Mouse (Mus musculus) hindbrain, embryonic 11.5 days (tissue): ENCODE measurements around the gene Vstm4. TPM values are rescaled to one million over a fixed set of nuclear protein-coding genes. Genes with fewer than 3 reads are reported as not detected.

ENCODE experiments used
- ATAC-seq: fragments of 200-750 bp; cut with Nextera tagmentation; 2 replicates; pipeline ENCODE4 v1.8.0; 2017; ENCODE audit warnings: mild to moderate bottlenecking, moderate TSS enrichment, moderate library complexity; ENCODE audit not compliant: low FRiP score
- DNase-seq: peaks from one replicate; pipeline ENCODE4 v3.0.0-alpha.2; 2015; ENCODE audit warnings: low spot score
- H3K27ac ChIP-seq: fragments of 300-500 bp; sonication (generic); 2 replicates; pipeline ENCODE4 v1.5.1; 2014; ENCODE audit warnings: mild to moderate bottlenecking, low read depth, low read length
- H3K27me3 ChIP-seq: fragments of 300-500 bp; sonication (generic); 2 replicates; pipeline ENCODE4 v1.6.1; 2014; ENCODE audit warnings: mild to moderate bottlenecking, low read length, moderate library complexity, mixed read lengths; ENCODE audit not compliant: control insufficient read depth, insufficient read depth
- H3K36me3 ChIP-seq: fragments of 300-500 bp; sonication (generic); 2 replicates; pipeline ENCODE4 v1.6.1; 2014; ENCODE audit warnings: mild to moderate bottlenecking, low read length, moderate library complexity, mixed read lengths; ENCODE audit not compliant: control insufficient read depth, insufficient read depth
- H3K4me1 ChIP-seq: fragments of 300-500 bp; sonication (generic); replicated peaks from 2 replicates; pipeline ENCODE4 v1.6.1; 2014; ENCODE audit warnings: low read length, mixed read lengths; ENCODE audit not compliant: control insufficient read depth, insufficient read depth
- H3K4me2 ChIP-seq: fragments of 300-500 bp; sonication (generic); replicated peaks from 2 replicates; pipeline ENCODE4 v1.6.1; 2014; ENCODE audit warnings: mild to moderate bottlenecking, low read depth, low read length
- H3K4me3 ChIP-seq: fragments of 300-500 bp; sonication (generic); 2 replicates; pipeline ENCODE4 v1.5.1; 2014; ENCODE audit warnings: low read depth, low read length
- H3K9ac ChIP-seq: fragments of 300-500 bp; sonication (generic); 2 replicates; pipeline ENCODE4 v1.6.1; 2014; ENCODE audit warnings: low read depth, low read length
- H3K9me3 ChIP-seq: fragments of 300-500 bp; sonication (generic); 2 replicates; pipeline ENCODE4 v1.6.1; 2016; ENCODE audit warnings: low read length; ENCODE audit not compliant: control insufficient read depth
- WGBS: fragments of 180-500 bp; shearing (Covaris S2); extraction: QIAGEN DNeasy Blood & Tissue Kit; methylation state at CpG from one replicate; pipeline ENCODE4 v1.1.7; 2014; 5-methylcytosine and 5-hydroxymethylcytosine counted together
- polyA plus RNA-seq: library from polyadenylated mRNA; unstranded; fragments of >200 nt; fragmentation: Nextera tagmentation; extraction: Ambion mirVana; gene quantifications from 2 replicates; pipeline ENCODE4 v1.2.1, GENCODE M21; 2014

Vstm4 gene
- polyA plus RNA-seq, 1 experiment from 2014 or later: 3.3 TPM

DNA sequence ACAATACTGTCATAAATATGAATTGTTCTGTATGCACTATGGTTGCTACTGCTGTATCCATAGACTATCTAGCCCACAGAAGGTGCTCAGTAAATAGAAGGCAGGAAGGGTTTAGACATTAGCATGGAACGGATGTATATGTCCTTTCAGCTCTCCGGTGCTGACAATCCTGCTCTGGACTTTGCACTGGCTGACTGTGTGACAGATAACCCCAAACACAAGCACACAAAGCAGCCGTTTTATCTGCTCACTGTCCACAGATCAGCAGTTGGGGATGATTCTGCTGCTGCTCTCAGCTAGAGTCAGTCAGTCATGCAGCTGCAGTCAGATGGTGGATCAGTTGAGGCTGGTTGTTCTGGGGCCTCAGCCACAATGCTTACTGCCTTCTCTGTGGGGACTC, 46.6 kb downstream of the Vstm4 start:
- no peak for ATAC-seq

DNA sequence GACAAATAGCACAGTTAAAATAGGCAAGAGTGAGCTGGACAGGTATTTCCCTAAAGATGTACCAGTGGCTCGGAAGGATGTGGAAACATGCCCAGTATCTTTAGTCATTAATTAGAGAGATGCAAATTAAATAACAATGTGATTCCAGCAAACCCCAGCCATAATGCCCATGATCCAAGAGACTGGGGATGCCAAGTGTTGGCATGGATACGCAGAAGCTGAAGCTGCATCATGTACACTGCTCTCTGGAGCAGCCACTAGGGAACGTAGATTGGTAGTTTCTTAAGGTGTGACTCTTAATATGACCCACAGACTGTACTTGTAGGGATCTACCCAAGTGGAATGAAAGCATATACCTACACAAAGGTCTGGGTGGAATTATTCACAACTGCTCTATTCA, 50.0 kb downstream of the Vstm4 start:
- Histone ChIP-seq H3K27ac (no peak overlapping the region), H3K9ac (no peak overlapping the region), H3K4me1 (no peaks in the 10 kb centered on the region), H3K4me2 (no peak overlapping the region), H3K36me3 (no peaks in the 10 kb centered on the region), H3K27me3 (no peaks in the 10 kb centered on the region), H3K9me3 (no peaks in the 10 kb centered on the region), H3K4me3 (no peak overlapping the region)
- DNase-seq (no peak), ATAC-seq (no peak)
- 90% methylated on average over 3 of the region's 3 CpGs for WGBS

More for the DNA sequence above, 46.6 kb downstream of the Vstm4 start:
- no peak overlapping the region for H3K27ac ChIP-seq
- H3K27me3 ChIP-seq: no peaks in the 10 kb centered on the region
- no peak overlapping the region for H3K4me3 ChIP-seq
- H3K4me1 ChIP-seq: no peaks in the 10 kb centered on the region
- H3K4me2 ChIP-seq: no peak overlapping the region
- no peaks in the 10 kb centered on the region for H3K9me3 ChIP-seq
- DNase-seq: no peak
- H3K36me3 ChIP-seq: no peaks in the 10 kb centered on the region
- WGBS: 81% methylated on average over 3 of the region's 3 CpGs
- H3K9ac ChIP-seq: no peak overlapping the region

- WGBS: 92% methylated on average over 6 of the region's 6 CpGs
- H3K4me2 ChIP-seq: no peak overlapping the region
- H3K27ac ChIP-seq: no peak overlapping the region
- ATAC-seq (no peak), DNase-seq (no peak)
- H3K4me3 ChIP-seq: no peak overlapping the region
- H3K36me3 ChIP-seq: no peaks in the 10 kb centered on the region
- H3K9ac ChIP-seq: no peak overlapping the region
- H3K9me3 ChIP-seq: no peaks in the 10 kb centered on the region
- no peaks in the 10 kb centered on the region for H3K27me3 ChIP-seq
- H3K4me1 ChIP-seq: no peaks in the 10 kb centered on the region
Measured at GRCm38 (mm10) chr14:32909112-32909511, 52.6 kb downstream of the Vstm4 start.

DNA sequence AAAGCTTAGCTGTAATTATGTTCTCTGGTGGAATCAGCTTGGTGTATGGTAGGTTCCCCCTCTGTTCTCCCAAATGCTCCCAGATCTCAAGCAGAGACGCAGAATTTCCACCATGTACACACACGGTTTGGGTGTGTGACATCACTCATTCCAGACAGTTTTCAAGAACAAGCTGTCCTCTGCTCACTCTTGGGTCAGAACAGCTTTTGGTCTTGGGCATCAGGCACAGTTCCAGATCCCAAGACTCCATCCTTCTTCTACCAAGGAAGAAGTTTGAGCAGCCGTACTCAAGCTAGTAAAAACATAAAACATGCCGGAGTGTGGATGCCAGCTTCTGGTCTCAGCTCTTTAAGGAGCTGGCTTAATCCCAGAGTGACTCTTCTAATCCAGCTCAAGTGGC, 54.6 kb downstream of the Vstm4 start:
- H3K9me3 ChIP-seq: no peaks in the 10 kb centered on the region
- WGBS: 95% methylated on average over 4 of the region's 4 CpGs
- H3K9ac ChIP-seq: no peak overlapping the region
- H3K4me1 ChIP-seq: no peaks in the 10 kb centered on the region
- DNase-seq: no peak
- H3K4me3 ChIP-seq: no peak overlapping the region
- no peaks in the 10 kb centered on the region for H3K36me3 ChIP-seq
- no peak overlapping the region for H3K4me2 ChIP-seq
- H3K27me3 ChIP-seq: no peaks in the 10 kb centered on the region
- no peak overlapping the region for H3K27ac ChIP-seq
- ATAC-seq: no peak

DNA sequence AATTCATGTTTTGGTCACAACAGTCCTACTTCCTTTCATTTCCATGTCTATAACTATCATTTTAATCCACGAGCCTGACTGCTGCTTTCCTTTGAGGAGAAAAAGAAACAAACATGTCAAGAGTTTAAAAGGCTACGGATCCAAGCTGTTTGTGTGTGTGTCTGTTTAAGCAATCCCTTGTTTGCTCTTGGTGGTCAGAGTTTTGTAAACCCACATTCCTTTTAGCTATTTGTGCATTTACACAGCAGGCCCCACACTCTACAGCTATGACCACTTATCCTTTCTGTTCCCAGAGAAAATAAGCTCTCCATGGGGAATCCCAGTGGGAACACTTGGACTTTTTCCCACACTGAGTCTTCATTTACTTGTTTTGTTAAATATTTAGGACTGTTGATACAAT, 58.8 kb downstream of the Vstm4 start:
- no peak overlapping the region for H3K9ac ChIP-seq
- ATAC-seq (no peak), DNase-seq (no peak)
- H3K4me2 ChIP-seq: no peak overlapping the region
- H3K4me3 ChIP-seq: no peak overlapping the region
- 59% methylated on average over 2 of the region's 2 CpGs for WGBS
- no peaks in the 10 kb centered on the region for H3K4me1 ChIP-seq
- H3K27ac ChIP-seq: no peak overlapping the region
- no peaks in the 10 kb centered on the region for H3K27me3 ChIP-seq
- no peaks in the 10 kb centered on the region for H3K36me3 ChIP-seq
- no peaks in the 10 kb centered on the region for H3K9me3 ChIP-seq

GRCm38 (mm10) chr14:32917919-32918318, 61.4 kb downstream of the Vstm4 start:
- H3K9ac ChIP-seq: no peak overlapping the region
- DNase-seq (no peak), ATAC-seq (no peak)
- no peak overlapping the region for H3K27ac ChIP-seq
- H3K4me2 ChIP-seq: no peak overlapping the region
- no peaks in the 10 kb centered on the region for H3K36me3 ChIP-seq
- 96% methylated on average over 1 of the region's 1 CpGs for WGBS
- H3K4me1 ChIP-seq: no peaks in the 10 kb centered on the region
- no peaks in the 10 kb centered on the region for H3K9me3 ChIP-seq
- no peaks in the 10 kb centered on the region for H3K27me3 ChIP-seq
- no peak overlapping the region for H3K4me3 ChIP-seq

GRCm38 (mm10) chr14:32923871-32924270, 67.3 kb downstream of the Vstm4 start:
- WGBS: 90% methylated on average over 9 of the region's 9 CpGs
- DNase-seq: no peak

GRCm38 (mm10) chr14:32931709-32932108, 75.2 kb downstream of the Vstm4 start:
- no peaks in the 10 kb centered on the region for H3K36me3 ChIP-seq
- H3K27ac ChIP-seq: no peak overlapping the region
- H3K4me1 ChIP-seq: no peaks in the 10 kb centered on the region
- DNase-seq: no peak
- WGBS: 94% methylated on average over 10 of the region's 10 CpGs
- no peaks in the 10 kb centered on the region for H3K9me3 ChIP-seq
- H3K27me3 ChIP-seq: no peaks in the 10 kb centered on the region
- ATAC-seq: no peak
- H3K4me2 ChIP-seq: no peak overlapping the region
- H3K9ac ChIP-seq: no peak overlapping the region
- H3K4me3 ChIP-seq: no peak overlapping the region

More at GRCm38 (mm10) chr14:32923871-32924270, 67.3 kb downstream of the Vstm4 start:
- no peaks in the 10 kb centered on the region for H3K27me3 ChIP-seq
- no peaks in the 10 kb centered on the region for H3K4me1 ChIP-seq
- H3K27ac ChIP-seq: no peak overlapping the region
- ATAC-seq: no peak
- H3K36me3 ChIP-seq: no peaks in the 10 kb centered on the region
- no peak overlapping the region for H3K4me3 ChIP-seq
- no peak overlapping the region for H3K4me2 ChIP-seq
- H3K9me3 ChIP-seq: no peaks in the 10 kb centered on the region
- no peak overlapping the region for H3K9ac ChIP-seq

GRCm38 (mm10) chr14:32932220-32932619, 75.7 kb downstream of the Vstm4 start:
- no peaks in the 10 kb centered on the region for H3K36me3 ChIP-seq
- no peaks in the 10 kb centered on the region for H3K9me3 ChIP-seq
- no peaks in the 10 kb centered on the region for H3K4me1 ChIP-seq
- no peak overlapping the region for H3K27ac ChIP-seq
- no peak overlapping the region for H3K4me3 ChIP-seq
- H3K27me3 ChIP-seq: no peaks in the 10 kb centered on the region
- WGBS: 94% methylated on average over 8 of the region's 8 CpGs
- no peak overlapping the region for H3K9ac ChIP-seq
- ATAC-seq (no peak), DNase-seq (no peak)
- H3K4me2 ChIP-seq: no peak overlapping the region
